Mouse (Mus musculus): Measurements from ENCODE around the gene Pik3c2g.
A peak's percentile ranks its signal among the peaks of the same experiment; 100 is the strongest.

The Pik3c2g gene

GRCm38 (mm10) chr6:139586892-139587291 is at the start of gene Pik3c2g:
Pik3c2g (plus strand) TSS chr6:139587221.
- DNase-seq (ENCODE audit: low read depth, low spot score) = no peak

GRCm38 (mm10) chr6:139538469-139538868 is 48.6 kb upstream of the Pik3c2g start:
- DNase-seq (ENCODE audit: low read depth, low spot score) = no peak

GRCm38 (mm10) chr6:139555537-139556179 is 31.4 kb upstream of the Pik3c2g start:
- DNase-seq (ENCODE audit: low read depth, low spot score) = no peak

- no peak for DNase-seq (ENCODE audit: low read depth, low spot score)
These were observed 17.8 kb upstream of the Pik3c2g start for GRCm38 (mm10) chr6:139569211-139569610.

- no peak for DNase-seq (ENCODE audit: low read depth, low spot score)
These were observed 11.2 kb upstream of the Pik3c2g start for GRCm38 (mm10) chr6:139575854-139576253.

- no peak for DNase-seq (ENCODE audit: low read depth, low spot score)
These were observed 10.6 kb upstream of the Pik3c2g start for GRCm38 (mm10) chr6:139576261-139577014.

GRCm38 (mm10) chr6:139577026-139577861 is 9.8 kb upstream of the Pik3c2g start:
- DNase-seq (ENCODE audit: low read depth, low spot score) = no peak

GRCm38 (mm10) chr6:139587478-139587877 is 457 bp downstream of the Pik3c2g start:
- DNase-seq (ENCODE audit: low read depth, low spot score) = no peak

- DNase-seq (ENCODE audit: low read depth, low spot score) = no peak
These were observed 1.4 kb downstream of the Pik3c2g start for GRCm38 (mm10) chr6:139588409-139588808.

GRCm38 (mm10) chr6:139589291-139589690 is 2.3 kb downstream of the Pik3c2g start:
- DNase-seq (ENCODE audit: low read depth, low spot score) = peak; percentile 65

- DNase-seq (ENCODE audit: low read depth, low spot score) = no peak
These were observed 2.8 kb downstream of the Pik3c2g start for GRCm38 (mm10) chr6:139589854-139590253.

- no peak for DNase-seq (ENCODE audit: low read depth, low spot score)
These were observed 5.1 kb downstream of the Pik3c2g start for GRCm38 (mm10) chr6:139592081-139592480.

GRCm38 (mm10) chr6:139596433-139596832 is 9.4 kb downstream of the Pik3c2g start:
- no peak for DNase-seq (ENCODE audit: low read depth, low spot score)

- DNase-seq (ENCODE audit: low read depth, low spot score) = no peak
These were observed 12.2 kb downstream of the Pik3c2g start for GRCm38 (mm10) chr6:139599216-139599615.

- peak; percentile 63 for DNase-seq (ENCODE audit: low read depth, low spot score)
These were observed 31.8 kb downstream of the Pik3c2g start for GRCm38 (mm10) chr6:139618774-139619173.

- DNase-seq (ENCODE audit: low read depth, low spot score) = no peak
These were observed 37.7 kb downstream of the Pik3c2g start for GRCm38 (mm10) chr6:139624756-139625155.

- no peak for DNase-seq (ENCODE audit: low read depth, low spot score)
These were observed 47.5 kb downstream of the Pik3c2g start for GRCm38 (mm10) chr6:139634561-139634960.

- DNase-seq (ENCODE audit: low read depth, low spot score) = peak; percentile 28
These were observed 68.4 kb downstream of the Pik3c2g start for GRCm38 (mm10) chr6:139655399-139655798.

GRCm38 (mm10) chr6:139662462-139662861 is 75.4 kb downstream of the Pik3c2g start:
- peak; percentile 9 for DNase-seq (ENCODE audit: low read depth, low spot score)

- DNase-seq (ENCODE audit: low read depth, low spot score) = no peak
These were observed 131.5 kb downstream of the Pik3c2g start for GRCm38 (mm10) chr6:139718416-139718984.

- DNase-seq (ENCODE audit: low read depth, low spot score) = no peak
These were observed 132.7 kb downstream of the Pik3c2g start for GRCm38 (mm10) chr6:139719639-139720221.

Measured in telencephalon, adult 2 months (tissue).